Mouse (Mus musculus) heart, postnatal 10 days (tissue): ENCODE results near the gene Hoxa5. TPM values are rescaled to one million over a fixed set of nuclear protein-coding genes. Genes with fewer than 3 reads are reported as not detected.

Experiments
- DNase-seq, 2 experiments: peaks; one replicate each; pipeline ENCODE4 v3.0.0; 2021
- intact Hi-C: fragments of 180-260 bp; cut with DNase I; formaldehyde crosslinking; loops from one replicate; pipeline ENCODE4 v1.15.1; 2025
- total RNA-seq, 2 experiments: library from RNA; stranded (reverse); gene quantifications; 2 replicates each; pipeline ENCODE4 v1.2.3; 2021

The Hoxa5 gene
- total RNA-seq, 2 experiments from 2014 or later: 1.2 to 1.6 TPM

- no peak for DNase-seq
- intact Hi-C loops: no loop called here
These were observed 34.1 kb downstream of the Hoxa5 start for GRCm38 (mm10) chr6:52170166-52170897.

- intact Hi-C loops: no loop called here
- no peak for DNase-seq
These were observed 34.8 kb downstream of the Hoxa5 start for GRCm38 (mm10) chr6:52169499-52170165.

GRCm38 (mm10) chr6:52168191-52169055 lies 36.0 kb downstream of the Hoxa5 start:
- no peak for DNase-seq

GRCm38 (mm10) chr6:52167736-52168161 lies 36.6 kb downstream of the Hoxa5 start:
- DNase-seq: no peak
- intact Hi-C loops: no loop called here

More at GRCm38 (mm10) chr6:52168191-52169055, 36.0 kb downstream of the Hoxa5 start:
- intact Hi-C loops: no loop called here

- intact Hi-C loops: no loop called here
- no peak for DNase-seq
These were observed 37.2 kb downstream of the Hoxa5 start for GRCm38 (mm10) chr6:52167176-52167575.

- intact Hi-C loops: no loop called here
- DNase-seq: no peak
These were observed 37.8 kb downstream of the Hoxa5 start for GRCm38 (mm10) chr6:52166431-52167077.

GRCm38 (mm10) chr6:52165441-52166370 lies 38.7 kb downstream of the Hoxa5 start:
- intact Hi-C loops: no loop called here

GRCm38 (mm10) chr6:52164626-52165440 lies 39.6 kb downstream of the Hoxa5 start, which contains the start of gene Hoxa2:
Gene Hoxa2 (minus strand): TSS chr6:52164831.
- intact Hi-C loops: loop anchor here (5.0 kb wide), 2 partner anchors 152 to 993 kb away; no protein-coding TSS in a partner anchor
- no peak for DNase-seq

More at GRCm38 (mm10) chr6:52165441-52166370, 38.7 kb downstream of the Hoxa5 start:
- DNase-seq: no peak

- DNase-seq: no peak
- intact Hi-C loops: loop anchor here (5.0 kb wide), 2 partner anchors 153 to 992 kb away; no protein-coding TSS in a partner anchor
These were observed 40.2 kb downstream of the Hoxa5 start for GRCm38 (mm10) chr6:52164051-52164625.

- no peak for DNase-seq
- intact Hi-C loops: loop anchor here (2.0 to 5.0 kb wide), 3 partner anchors 27 to 991 kb away; partner anchors contain the start of gene Hoxa4
These were observed 40.9 kb downstream of the Hoxa5 start for GRCm38 (mm10) chr6:52163366-52164031.

GRCm38 (mm10) chr6:52162611-52163365 lies 41.6 kb downstream of the Hoxa5 start:
- intact Hi-C loops: loop anchor here (2.0 to 5.0 kb wide), 3 partner anchors 28 to 990 kb away; partner anchors contain the start of gene Hoxa4
- DNase-seq: no peak

- DNase-seq: no peak
- intact Hi-C loops: loop anchor here (2.0 to 5.0 kb wide), 3 partner anchors 29 to 990 kb away; partner anchors contain the start of gene Hoxa4
These were observed 42.4 kb downstream of the Hoxa5 start for GRCm38 (mm10) chr6:52162093-52162380.

GRCm38 (mm10) chr6:52161336-52162092 lies 42.9 kb downstream of the Hoxa5 start:
- intact Hi-C loops: loop anchor here (2.0 to 5.0 kb wide), 3 partner anchors 29 to 989 kb away; partner anchors contain the start of gene Hoxa4
- DNase-seq: no peak

GRCm38 (mm10) chr6:52160511-52161335 lies 43.7 kb downstream of the Hoxa5 start:
- intact Hi-C loops: loop anchor here (5.0 kb wide), 2 partner anchors 157 to 988 kb away; no protein-coding TSS in a partner anchor
- DNase-seq: peak in 1 of 2 experiments; percentile 54

GRCm38 (mm10) chr6:52159979-52160378 lies 44.4 kb downstream of the Hoxa5 start:
- intact Hi-C loops: loop anchor here (2.0 to 5.0 kb wide), 4 partner anchors 73 to 988 kb away; partner anchors contain the start of gene Skap2
- DNase-seq: peak in 1 of 2 experiments; percentile 18
